Mouse (Mus musculus): ENCODE results near the gene Mrps10. TPM values are rescaled to one million over a fixed set of nuclear protein-coding genes. Genes with fewer than 3 reads are reported as not detected.
A peak's percentile ranks its signal among the peaks of the same experiment; 100 is the strongest.
"Not testable (repeated sequence)": the region's sequence is repeated elsewhere in the genome, so short reads cannot be mapped to it uniquely, and the experiment has no call there.

Gene Mrps10
- polyA plus RNA-seq, 1 experiment from 2014 or later, result 39.2 TPM

DNA sequence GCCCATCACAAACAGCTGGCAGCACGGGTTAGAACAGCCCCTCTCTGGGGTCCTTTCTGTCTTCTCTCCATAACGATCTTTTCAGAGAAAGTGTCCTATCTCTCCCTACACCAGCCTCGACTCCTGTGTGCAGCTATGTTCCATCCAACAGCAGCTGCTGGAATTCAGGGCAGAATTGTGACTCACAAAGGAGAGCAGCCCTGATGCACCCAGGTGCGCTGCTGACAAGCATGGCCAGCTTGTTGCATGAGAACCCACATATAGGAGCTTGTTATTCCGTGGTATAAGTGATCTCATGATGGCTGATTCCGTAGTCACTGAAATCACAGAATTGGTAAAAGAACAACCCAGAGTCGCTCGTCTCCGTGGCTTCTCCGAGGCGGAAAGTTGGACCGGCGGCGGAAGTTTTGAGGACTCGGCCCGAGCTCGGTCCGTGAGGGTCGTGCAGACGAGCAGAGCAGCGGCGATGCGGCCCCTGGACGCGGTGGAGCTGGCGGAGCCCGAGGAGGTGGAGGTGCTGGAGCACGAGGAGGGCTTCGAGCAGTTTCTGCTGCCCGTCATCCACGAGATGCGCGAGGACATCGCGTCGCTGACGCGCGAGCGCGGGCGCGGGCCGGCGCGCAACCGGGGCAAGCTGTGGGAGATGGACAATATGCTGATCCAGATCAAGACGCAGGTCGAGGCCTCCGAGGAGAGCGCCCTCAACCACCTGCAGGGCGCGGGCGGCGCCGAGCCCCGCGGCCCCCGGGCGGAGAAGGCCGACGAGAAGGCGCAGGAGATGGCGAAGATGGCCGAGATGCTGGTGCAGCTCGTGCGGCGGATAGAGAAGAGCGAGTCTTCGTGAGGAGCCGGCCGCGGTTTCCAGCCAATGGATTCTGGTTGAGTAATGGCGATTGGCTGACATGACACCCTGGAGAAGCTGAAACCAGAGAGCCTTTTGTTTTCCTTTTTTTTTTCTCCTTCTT lies 41.5 kb downstream of the Mrps10 start:
- not testable (repeated sequence) for H3K36me3 ChIP-seq (replicated peaks); H3K9me3 ChIP-seq (replicated peaks); H3K4me3 ChIP-seq (replicated peaks); H3K9ac ChIP-seq; H3K4me1 ChIP-seq (replicated peaks); H3K27ac ChIP-seq (replicated peaks); ATAC-seq (ENCODE audit: insufficient read depth)
- Histone ChIP-seq H3K27me3 (peaks cover 76% of the 10 kb centered on the region), H3K4me2 (peak overlapping the region; percentile 39)
- WGBS (ENCODE audit: insufficient replicate concordance), result 3% methylated on average over 74 of the region's 74 CpGs

DNA sequence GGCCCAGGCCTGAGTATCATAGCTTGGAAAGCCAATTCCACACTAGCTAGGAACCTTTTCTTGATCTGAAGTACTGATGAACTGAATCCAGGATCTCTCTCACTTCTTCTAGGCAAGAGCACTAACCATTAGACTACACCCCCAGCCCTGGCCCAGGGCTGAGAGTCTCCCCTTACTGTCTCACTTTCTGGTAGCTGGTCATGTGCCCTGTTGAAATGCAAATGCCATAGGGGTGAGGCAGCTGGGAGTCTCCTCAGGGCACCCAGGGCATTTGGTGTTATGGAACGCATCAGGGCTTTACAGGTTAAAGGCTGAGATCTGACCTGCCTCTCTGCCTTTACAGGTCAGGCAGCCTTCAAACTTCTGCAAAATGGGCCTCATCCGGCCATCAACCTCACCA lies 51.5 kb downstream of the Mrps10 start:
- no peak for ATAC-seq (ENCODE audit: insufficient read depth)

DNA sequence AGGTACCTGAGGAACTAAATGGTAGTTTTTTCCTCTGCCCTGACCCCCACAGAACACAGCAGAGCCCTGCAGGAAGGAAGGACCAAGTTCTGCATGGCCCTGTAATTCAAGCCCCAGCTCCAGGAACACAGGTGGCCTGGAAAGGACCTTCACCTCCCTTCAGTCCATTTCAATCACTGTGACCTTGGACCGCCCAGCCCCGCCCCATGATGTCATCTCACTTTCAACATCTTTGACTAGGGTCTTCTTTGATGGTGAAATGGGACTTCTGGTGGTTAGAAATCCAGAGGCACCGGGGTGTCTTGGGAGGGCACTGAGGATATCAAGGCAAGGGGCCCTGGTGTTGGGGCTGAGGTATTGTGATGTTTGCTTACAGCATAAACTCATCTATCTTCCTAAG lies 52.9 kb downstream of the Mrps10 start:
- no peak overlapping the region for H3K4me3 ChIP-seq (replicated peaks)
- H3K27ac ChIP-seq (replicated peaks), result no peak overlapping the region
- H3K9ac ChIP-seq, result no peak overlapping the region
- H3K9me3 ChIP-seq (replicated peaks), result no peaks in the 10 kb centered on the region
- H3K36me3 ChIP-seq (replicated peaks), result no peaks in the 10 kb centered on the region
- H3K27me3 ChIP-seq, result no peaks in the 10 kb centered on the region
- no peak overlapping the region for H3K4me2 ChIP-seq
- ATAC-seq (ENCODE audit: insufficient read depth), result no peak
- 0 out of 2 replicates have a peak, but pooled peaks cover 2% of the 10 kb centered on the region for H3K4me1 ChIP-seq (replicated peaks)
- WGBS (ENCODE audit: insufficient replicate concordance), result 54% methylated on average over 3 of the region's 3 CpGs

More for the DNA sequence above, 51.5 kb downstream of the Mrps10 start:
- Histone ChIP-seq H3K9ac (no peak overlapping the region), H3K4me2 (no peak overlapping the region), H3K4me3 (replicated peaks) (no peak overlapping the region), H3K36me3 (replicated peaks) (no peaks in the 10 kb centered on the region), H3K9me3 (replicated peaks) (no peaks in the 10 kb centered on the region), H3K27ac (replicated peaks) (no peak overlapping the region), H3K4me1 (replicated peaks) (no peaks in the 10 kb centered on the region), H3K27me3 (no peaks in the 10 kb centered on the region; the same call in 1 of the 2 replicates)
- 58% methylated on average over 2 of the region's 2 CpGs for WGBS (ENCODE audit: insufficient replicate concordance)

DNA sequence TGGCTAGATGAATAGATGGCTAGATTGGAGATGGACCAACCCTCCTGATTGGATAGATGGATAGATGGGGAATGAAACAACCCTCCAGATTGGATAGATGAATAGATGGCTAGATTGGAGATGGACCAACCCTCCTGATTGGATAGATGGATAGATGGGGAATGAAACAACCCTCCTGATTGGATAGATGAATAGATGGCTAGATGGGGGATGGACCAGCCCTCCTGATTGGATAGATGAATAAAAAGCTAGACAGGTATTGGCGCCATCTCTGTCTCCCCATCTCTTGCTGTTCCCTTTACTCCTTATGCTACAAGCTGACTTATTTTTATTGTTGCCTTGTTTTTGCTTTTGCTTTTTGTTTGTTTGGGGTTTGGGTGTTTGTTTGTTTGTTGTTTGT lies 53.9 kb downstream of the Mrps10 start:
- not testable (repeated sequence) for H3K4me1 ChIP-seq (replicated peaks); H3K27ac ChIP-seq (replicated peaks); ATAC-seq (ENCODE audit: insufficient read depth); H3K4me3 ChIP-seq (replicated peaks); H3K36me3 ChIP-seq (replicated peaks); H3K9ac ChIP-seq; H3K27me3 ChIP-seq; H3K9me3 ChIP-seq (replicated peaks); H3K4me2 ChIP-seq
- 71% methylated on average over 1 of the region's 1 CpGs for WGBS (ENCODE audit: insufficient replicate concordance)

DNA sequence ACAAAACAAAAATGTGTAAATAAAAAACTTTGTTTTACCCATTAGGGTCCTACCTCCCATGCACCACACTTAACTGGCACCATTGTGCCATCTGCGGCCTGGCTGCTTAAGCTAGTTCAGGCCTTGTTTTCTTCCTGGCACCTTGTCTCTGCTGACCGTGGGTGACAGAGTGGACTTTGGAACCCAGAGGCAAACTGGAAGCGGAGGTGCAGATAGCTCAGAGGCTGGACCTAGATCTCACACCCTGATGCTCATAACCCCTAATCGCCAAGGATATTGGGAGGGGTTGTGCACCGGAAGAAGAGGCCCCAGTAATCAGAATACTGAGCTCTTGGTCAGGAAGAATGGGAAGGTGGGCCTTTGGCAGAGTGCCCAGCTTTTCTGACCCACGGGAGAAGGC lies 55.5 kb downstream of the Mrps10 start:
- WGBS (ENCODE audit: insufficient replicate concordance), result 50% methylated on average over 6 of the region's 6 CpGs
- H3K36me3 ChIP-seq (replicated peaks), result no peaks in the 10 kb centered on the region
- H3K27ac ChIP-seq (replicated peaks), result no peak overlapping the region
- H3K4me2 ChIP-seq, result no peak overlapping the region
- no peak for ATAC-seq (ENCODE audit: insufficient read depth)
- H3K9ac ChIP-seq, result no peak overlapping the region
- H3K4me1 ChIP-seq (replicated peaks), result peaks cover 9% of the 10 kb centered on the region; the same call in 1 of the 2 replicates
- H3K27me3 ChIP-seq, result peaks cover 12% of the 10 kb centered on the region
- H3K9me3 ChIP-seq (replicated peaks), result no peaks in the 10 kb centered on the region
- no peak overlapping the region for H3K4me3 ChIP-seq (replicated peaks)

DNA sequence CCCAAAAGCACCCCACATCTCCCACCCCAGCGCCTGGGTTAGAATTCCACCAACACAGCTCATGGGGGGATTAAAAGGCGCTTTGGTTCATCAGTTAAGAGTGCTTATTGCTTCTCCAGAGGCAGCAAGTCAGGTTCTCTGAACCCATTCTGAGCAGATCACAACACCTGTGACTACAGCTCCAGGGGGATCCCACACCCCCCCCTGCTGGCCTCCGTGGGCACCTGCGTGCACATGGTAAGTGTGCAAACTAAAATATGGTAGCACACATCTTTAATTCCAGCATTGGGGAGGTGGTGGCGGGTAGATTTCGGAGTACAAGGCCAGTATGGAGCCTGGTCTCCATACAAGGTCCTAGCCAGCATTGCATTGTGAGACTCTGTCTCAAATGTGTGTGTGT lies 58.6 kb downstream of the Mrps10 start:
- Histone ChIP-seq H3K4me1 (replicated peaks) (peaks cover 9% of the 10 kb centered on the region; the same call in 1 of the 2 replicates), H3K27me3 (peaks cover 15% of the 10 kb centered on the region), H3K9ac (no peak overlapping the region), H3K9me3 (replicated peaks) (no peaks in the 10 kb centered on the region), H3K27ac (replicated peaks) (no peak overlapping the region), H3K4me3 (replicated peaks) (no peak overlapping the region), H3K36me3 (replicated peaks) (no peaks in the 10 kb centered on the region), H3K4me2 (no peak overlapping the region)
- WGBS (ENCODE audit: insufficient replicate concordance), result 59% methylated on average over 6 of the region's 6 CpGs
- no peak for ATAC-seq (ENCODE audit: insufficient read depth)

DNA sequence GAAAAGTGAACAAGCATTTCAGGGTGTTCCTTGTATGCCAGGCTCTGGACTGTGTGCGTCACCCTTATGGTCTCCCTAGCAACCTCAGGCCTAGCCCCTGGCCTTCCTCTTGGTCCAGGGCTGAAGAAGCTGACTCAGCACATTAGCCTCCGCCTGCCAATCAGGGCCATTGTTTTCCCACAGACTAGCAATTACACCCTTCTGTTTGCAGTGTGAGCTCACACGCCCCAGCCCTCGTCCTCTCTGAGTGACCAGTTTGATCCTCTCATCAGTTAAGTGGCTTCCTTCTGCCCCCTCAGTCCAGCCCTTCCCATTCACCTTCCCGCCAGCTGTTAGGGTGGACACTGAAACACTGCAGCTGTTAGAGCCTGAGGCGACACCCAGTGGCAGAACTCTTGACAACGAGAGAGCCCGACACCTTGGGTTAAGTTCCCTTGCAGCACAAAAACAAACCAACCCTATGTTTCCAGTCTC lies 60.2 kb downstream of the Mrps10 start:
- peaks cover 15% of the 10 kb centered on the region for H3K27me3 ChIP-seq
- no peaks in the 10 kb centered on the region for H3K9me3 ChIP-seq (replicated peaks)
- peaks cover 9% of the 10 kb centered on the region; the same call in 1 of the 2 replicates for H3K4me1 ChIP-seq (replicated peaks)
- no peak overlapping the region for H3K27ac ChIP-seq (replicated peaks)
- no peak overlapping the region for H3K4me3 ChIP-seq (replicated peaks)
- no peak overlapping the region for H3K4me2 ChIP-seq
- no peak overlapping the region for H3K9ac ChIP-seq
- ATAC-seq (ENCODE audit: insufficient read depth), result no peak
- 18% methylated on average over 8 of the region's 8 CpGs for WGBS (ENCODE audit: insufficient replicate concordance)
- no peaks in the 10 kb centered on the region for H3K36me3 ChIP-seq (replicated peaks)

DNA sequence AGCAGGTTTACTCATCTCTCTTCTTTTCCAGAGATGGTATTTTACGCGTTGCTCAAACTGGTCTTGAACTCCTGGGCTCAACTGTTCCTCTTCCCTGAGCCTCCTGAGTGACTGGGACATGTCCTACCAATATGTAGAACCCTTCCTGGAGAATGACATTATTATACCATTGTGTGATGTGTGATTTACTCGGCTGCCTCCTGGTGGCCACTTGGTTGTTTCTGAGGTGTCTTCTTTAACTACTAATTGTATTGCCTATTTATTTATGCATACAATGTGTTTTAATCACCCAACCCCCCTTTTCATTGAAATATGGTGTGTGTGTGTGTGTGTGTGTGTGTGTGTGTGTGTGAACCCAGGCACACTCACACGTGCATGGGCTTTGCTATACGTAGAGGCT lies 62.1 kb downstream of the Mrps10 start:
- peaks cover 9% of the 10 kb centered on the region; the same call in 1 of the 2 replicates for H3K4me1 ChIP-seq (replicated peaks)
- H3K27ac ChIP-seq (replicated peaks), result no peak overlapping the region
- no peak overlapping the region for H3K4me2 ChIP-seq
- H3K4me3 ChIP-seq (replicated peaks), result no peak overlapping the region
- H3K9ac ChIP-seq, result no peak overlapping the region
- WGBS (ENCODE audit: insufficient replicate concordance), result 53% methylated on average over 5 of the region's 5 CpGs
- H3K9me3 ChIP-seq (replicated peaks), result no peaks in the 10 kb centered on the region
- ATAC-seq (ENCODE audit: insufficient read depth), result no peak
- H3K36me3 ChIP-seq (replicated peaks), result no peaks in the 10 kb centered on the region
- H3K27me3 ChIP-seq, result peaks cover 23% of the 10 kb centered on the region

Other genes starting within 250 kb of the Mrps10 start
- gene Guca1b, start 16.5 kb downstream of the Mrps10 start, polyA plus RNA-seq (2015; fragmentation: Nextera tagmentation; extraction: Ambion mirVana), result 0.15 and 0.22 TPM in 2 replicates
- 0.90 and 1.2 TPM in 2 replicates for gene Guca1a, start 31.7 kb downstream of the Mrps10 start, polyA plus RNA-seq (2015; fragmentation: Nextera tagmentation; extraction: Ambion mirVana)
- 0.51 and 0.62 TPM in 2 replicates for gene AI661453, start 67.7 kb downstream of the Mrps10 start, polyA plus RNA-seq (2015; fragmentation: Nextera tagmentation; extraction: Ambion mirVana)
- gene 1700001C19Rik, start 68.5 kb downstream of the Mrps10 start, polyA plus RNA-seq (2015; fragmentation: Nextera tagmentation; extraction: Ambion mirVana), result 1.4 and 1.7 TPM in 2 replicates
- gene Taf8, start 133.4 kb downstream of the Mrps10 start, polyA plus RNA-seq (2015; fragmentation: Nextera tagmentation; extraction: Ambion mirVana), result 14.7 and 15.2 TPM in 2 replicates
- gene Ccnd3, start 136.2 kb downstream of the Mrps10 start, polyA plus RNA-seq (2015; fragmentation: Nextera tagmentation; extraction: Ambion mirVana), result 422 and 473 TPM in 2 replicates
- 16.5 and 18.0 TPM in 2 replicates for gene Bysl, start 242.6 kb downstream of the Mrps10 start, polyA plus RNA-seq (2015; fragmentation: Nextera tagmentation; extraction: Ambion mirVana)
- 21.6 and 26.0 TPM in 2 replicates for gene Med20, start 242.7 kb downstream of the Mrps10 start, polyA plus RNA-seq (2015; fragmentation: Nextera tagmentation; extraction: Ambion mirVana)
- gene Gm20517, start 242.7 kb downstream of the Mrps10 start, polyA plus RNA-seq (2015; fragmentation: Nextera tagmentation; extraction: Ambion mirVana), result 2.1 and 2.4 TPM in 2 replicates

Measured in liver, embryonic 15.5 days (tissue).